Mouse (Mus musculus) T-helper 2 cell (primary cell): Measurements from ENCODE around the gene Mtif3.

ENCODE experiments used
- in situ Hi-C: fragments of 300-600 bp; cut with MboI, MseI; formaldehyde crosslinking; loops from one replicate; pipeline ENCODE4 v1.15.1; 2025; ENCODE audit warnings: high pct_unique_total_duplicates

The Mtif3 gene

DNA sequence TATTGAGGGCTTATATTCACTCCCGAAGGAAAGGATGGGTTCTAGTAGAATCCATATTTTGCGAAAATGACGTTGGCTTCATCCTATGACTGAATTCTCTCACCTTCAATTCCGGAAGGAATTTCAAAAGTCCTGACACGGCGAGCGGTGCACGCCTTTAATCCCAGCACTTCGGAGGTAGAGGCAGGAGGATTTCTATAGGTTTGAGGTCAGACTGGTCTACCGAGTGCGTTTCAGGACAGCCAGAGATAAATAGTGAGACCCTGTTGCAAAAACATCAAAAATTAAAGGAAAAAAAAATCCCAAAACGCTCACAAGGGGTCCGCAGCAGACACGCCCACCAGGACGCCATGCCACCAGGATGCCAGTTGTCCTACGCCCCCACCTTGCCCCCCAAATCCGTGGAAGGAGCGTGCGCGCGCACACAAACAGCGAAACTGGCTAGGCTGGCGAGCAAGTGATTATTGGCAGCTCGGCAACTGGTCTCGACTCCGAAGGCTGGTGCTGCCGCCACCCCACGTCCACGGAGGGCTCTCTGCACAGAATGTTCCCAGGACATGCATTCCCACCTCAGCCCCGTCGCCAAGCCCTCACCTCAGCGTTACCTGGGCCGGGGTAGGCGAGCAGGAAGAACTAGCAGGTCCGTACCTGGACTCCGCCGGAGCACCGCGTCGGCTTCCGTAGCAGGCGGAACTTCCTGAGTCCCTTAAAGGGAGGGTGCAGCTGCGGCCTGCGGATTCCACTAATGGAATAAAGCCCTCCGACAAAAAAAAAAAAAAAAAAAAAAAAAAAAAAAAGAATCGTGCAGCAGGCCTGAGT lies at the start of gene Mtif3:
Mtif3 (minus strand) TSS at position 683 of the 819 bp plus-strand sequence.
- in situ Hi-C loops = loop anchor here (10.0 kb wide), 1 partner anchor 121 kb away; no protein-coding TSS in a partner anchor

- in situ Hi-C loops = no loop called here
Observed at GRCm38 (mm10) chr5:147011333-147011732, 47.7 kb upstream of the Mtif3 start.

- in situ Hi-C loops = no loop called here
Observed at GRCm38 (mm10) chr5:147003303-147003702, 39.7 kb upstream of the Mtif3 start.

GRCm38 (mm10) chr5:147001312-147001711 lies 37.7 kb upstream of the Mtif3 start:
- in situ Hi-C loops = no loop called here

DNA sequence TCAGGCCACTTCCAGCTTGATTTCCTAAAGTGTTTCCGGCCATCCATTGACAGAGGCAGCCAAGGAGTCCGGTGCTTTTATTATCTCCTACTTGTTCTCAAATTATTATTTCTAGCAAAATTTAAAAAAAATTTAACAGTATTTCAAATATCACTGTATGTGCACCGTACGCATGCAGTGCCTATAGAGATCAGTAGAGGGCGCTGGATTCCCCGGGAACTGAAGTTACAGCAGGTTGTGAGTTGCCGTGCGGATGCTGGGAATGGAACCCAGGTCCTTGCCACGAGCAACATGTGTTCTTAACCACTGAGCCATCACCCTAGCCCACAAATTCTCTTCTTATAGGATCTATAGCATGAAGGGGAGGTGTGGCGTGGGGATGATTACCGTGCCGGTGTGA lies 35.2 kb upstream of the Mtif3 start:
- in situ Hi-C loops = no loop called here

DNA sequence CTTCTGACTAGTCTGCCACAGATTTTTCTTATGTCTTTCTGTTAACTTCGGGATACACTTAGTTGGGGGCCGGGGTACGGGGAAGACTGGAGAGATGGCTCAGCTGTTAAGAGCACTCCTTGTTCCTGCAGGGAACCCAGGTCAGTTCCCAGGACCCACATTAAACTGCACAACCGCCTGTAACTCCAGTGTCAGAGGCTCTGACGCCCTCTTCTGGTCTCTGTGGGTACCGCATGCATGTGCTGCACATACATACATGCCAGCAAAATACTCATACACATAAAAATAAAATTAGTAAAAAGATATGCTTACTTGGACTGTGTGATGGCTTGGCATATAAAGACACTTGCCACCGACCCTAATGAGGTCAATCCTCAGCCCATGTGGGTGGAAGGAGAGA lies 33.2 kb upstream of the Mtif3 start:
- in situ Hi-C loops = no loop called here

- in situ Hi-C loops = no loop called here
Observed at GRCm38 (mm10) chr5:146994973-146995372, 31.4 kb upstream of the Mtif3 start.

DNA sequence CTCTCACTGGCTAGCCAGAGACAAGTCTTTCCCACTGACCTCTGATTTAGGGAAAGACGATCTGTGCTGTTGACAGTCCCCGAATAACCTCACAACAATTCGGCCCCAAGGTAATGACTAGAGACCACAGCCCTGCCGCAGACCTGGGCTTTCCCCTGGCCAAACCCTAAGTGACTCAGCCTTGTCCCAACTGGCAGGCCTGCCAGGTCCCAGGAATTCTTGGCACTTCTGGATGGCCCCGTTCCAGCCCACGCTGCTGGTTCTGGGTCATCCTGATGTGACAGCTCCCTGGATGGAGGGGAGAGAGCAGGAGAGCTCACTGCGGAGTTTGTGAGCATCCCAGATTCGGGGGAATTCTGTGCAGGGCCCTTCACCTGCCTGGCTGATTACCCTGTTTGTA lies 29.9 kb upstream of the Mtif3 start:
- in situ Hi-C loops = no loop called here

- in situ Hi-C loops = loop anchor here (10.0 kb wide), 2 partner anchors 246 to 604 kb away; partner anchors contain the start of gene Wasf3
Observed at GRCm38 (mm10) chr5:146989051-146989450, 25.5 kb upstream of the Mtif3 start.

- in situ Hi-C loops = loop anchor here (10.0 kb wide), 2 partner anchors 247 to 603 kb away; partner anchors contain the start of gene Wasf3
Observed at GRCm38 (mm10) chr5:146987588-146987987, 24.0 kb upstream of the Mtif3 start.

DNA sequence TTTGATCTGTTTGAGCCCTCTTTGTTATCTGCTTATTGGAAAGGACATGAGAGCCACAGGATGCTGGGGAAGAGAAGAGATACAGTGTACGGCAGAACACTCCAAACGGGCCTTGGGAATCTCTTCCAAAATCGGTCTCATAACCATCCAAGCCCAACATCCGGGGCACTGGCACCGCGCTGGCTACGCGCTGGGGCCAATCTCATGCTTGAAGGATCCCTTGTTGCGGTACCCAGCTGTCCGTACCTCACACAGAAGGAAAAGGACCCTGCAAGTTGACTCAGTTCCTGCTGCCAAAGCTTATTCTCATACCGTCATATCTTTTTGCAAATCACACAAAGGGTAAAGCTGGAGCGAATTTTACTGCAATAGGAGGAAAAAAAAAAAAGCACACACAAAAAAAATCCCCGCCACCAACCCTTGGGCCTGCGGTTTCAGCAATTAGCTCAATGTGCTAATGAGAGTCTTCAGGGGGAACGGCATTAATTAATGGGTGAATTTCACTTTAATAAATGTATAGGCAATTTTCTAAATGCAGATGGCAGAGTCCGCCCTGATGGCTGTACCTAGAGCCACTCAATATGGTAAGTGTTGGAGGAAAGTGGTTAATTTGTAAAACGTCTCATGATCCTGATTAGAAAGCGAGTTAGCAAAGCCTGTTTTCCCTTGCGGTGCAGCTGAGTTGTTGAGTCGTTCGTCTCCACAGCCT lies 22.3 kb upstream of the Mtif3 start:
- in situ Hi-C loops = loop anchor here (10.0 kb wide), 2 partner anchors 249 to 601 kb away; partner anchors contain the start of gene Wasf3

DNA sequence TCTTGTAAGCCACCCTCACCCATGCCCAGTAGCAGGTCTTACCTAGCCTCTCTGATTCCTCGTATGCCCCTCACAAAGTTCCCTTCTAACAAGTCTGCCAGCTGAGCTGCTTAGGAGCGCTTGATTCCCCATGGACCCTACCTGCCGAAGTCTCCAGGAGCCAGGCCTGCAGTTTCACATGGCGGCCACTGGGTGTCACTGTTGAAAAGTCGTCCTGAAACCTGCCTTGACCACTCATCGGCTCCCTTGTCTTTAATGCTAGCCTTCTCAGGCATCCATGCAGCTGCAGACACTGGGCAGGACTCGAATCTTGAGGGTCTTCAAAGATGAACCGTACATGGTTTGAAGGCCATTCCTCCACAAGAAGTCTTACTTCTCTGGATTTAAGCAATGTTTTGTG lies 19.6 kb upstream of the Mtif3 start:
- in situ Hi-C loops = loop anchor here (10.0 kb wide), 2 partner anchors 252 to 598 kb away; partner anchors contain the start of gene Wasf3

DNA sequence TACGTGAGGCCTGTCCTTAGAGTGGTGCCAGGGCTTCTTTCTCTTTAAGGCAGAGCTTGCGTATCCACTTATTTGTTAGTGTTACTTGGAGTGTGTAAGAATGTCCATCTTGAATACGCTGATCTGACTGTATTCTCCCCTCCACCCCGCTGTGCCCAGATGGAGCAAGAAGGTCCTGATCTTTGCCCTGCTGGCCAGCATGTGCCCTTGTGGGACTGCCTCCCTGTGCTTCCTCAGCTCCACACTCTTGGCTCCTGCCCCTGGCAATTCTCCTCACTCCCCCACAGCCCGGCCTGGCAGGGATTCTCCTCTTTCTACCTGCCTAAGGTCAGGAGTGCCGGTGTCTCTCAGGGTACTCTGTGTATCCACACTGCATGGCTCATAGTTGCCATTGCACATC lies 17.8 kb upstream of the Mtif3 start:
- in situ Hi-C loops = loop anchor here (10.0 kb wide), 2 partner anchors 253 to 597 kb away; partner anchors contain the start of gene Wasf3

- in situ Hi-C loops = no loop called here
Observed at GRCm38 (mm10) chr5:146974781-146975123, 11.2 kb upstream of the Mtif3 start.

DNA sequence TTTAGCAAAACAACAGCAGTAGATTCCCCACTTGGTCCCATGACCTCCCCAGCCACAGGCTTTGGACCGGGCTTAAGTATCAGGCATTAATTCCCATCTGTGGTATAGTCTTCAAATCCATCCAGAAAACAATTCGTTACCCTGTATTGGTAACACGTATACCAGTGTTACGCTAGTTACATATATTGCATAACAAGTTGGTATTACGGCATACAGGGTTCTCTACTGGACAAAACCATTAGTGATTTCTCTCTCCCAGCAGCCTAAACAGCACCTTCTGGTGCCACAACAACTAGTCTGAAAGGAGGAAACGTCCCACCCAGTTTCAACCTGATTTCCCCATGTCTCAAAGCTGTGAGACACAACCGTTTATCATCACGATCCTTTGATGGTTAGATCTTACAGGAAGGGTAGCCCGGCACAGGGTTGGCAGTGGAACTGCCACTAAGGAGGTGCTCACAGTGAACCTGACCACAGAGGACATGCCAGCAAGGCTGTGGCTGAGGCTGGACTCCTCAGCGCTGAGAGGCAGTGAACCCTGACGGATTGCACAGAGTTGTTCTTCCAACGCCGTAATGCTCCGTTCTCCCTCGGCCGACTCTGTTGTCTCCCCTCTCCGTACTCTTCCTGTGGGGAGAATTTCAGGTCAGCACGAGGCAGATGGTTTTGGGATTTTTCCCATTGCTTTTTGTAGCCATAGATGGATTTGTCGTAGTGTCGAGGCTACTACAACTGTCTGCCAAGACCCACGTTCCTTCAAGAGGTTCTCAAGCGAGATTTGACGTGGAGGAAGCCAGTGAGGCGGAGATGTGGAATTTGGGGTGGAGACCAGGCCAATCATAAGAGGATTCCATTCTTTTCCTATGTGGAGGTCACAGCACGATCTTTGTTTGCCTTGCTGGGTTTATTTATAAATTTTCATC lies 10.5 kb upstream of the Mtif3 start:
- in situ Hi-C loops = no loop called here

DNA sequence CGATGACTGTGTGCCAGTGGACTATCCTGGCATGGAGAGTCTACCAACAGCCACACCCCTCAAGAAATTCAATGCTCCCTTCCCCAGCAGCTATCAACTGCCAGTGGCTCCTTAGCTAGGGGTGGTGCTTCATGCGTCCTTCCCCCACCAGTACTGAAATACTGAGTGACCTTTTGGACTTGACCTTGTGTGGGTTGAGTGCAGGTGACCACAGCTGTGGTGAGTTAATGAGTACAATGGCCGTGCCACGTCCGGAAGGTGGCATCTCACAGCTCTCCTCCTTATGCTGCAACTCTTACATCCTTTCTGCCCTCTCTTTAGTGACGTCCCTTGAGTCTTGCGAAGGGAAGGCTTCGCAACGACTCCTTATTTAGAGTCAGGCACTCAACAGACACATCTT lies 9.8 kb upstream of the Mtif3 start:
- in situ Hi-C loops = no loop called here

GRCm38 (mm10) chr5:146971776-146972561 lies 8.4 kb upstream of the Mtif3 start:
- in situ Hi-C loops = no loop called here

GRCm38 (mm10) chr5:146968695-146969393 lies 5.2 kb upstream of the Mtif3 start:
- in situ Hi-C loops = loop anchor here (10.0 kb wide), 1 partner anchor 116 kb away; no protein-coding TSS in a partner anchor

DNA sequence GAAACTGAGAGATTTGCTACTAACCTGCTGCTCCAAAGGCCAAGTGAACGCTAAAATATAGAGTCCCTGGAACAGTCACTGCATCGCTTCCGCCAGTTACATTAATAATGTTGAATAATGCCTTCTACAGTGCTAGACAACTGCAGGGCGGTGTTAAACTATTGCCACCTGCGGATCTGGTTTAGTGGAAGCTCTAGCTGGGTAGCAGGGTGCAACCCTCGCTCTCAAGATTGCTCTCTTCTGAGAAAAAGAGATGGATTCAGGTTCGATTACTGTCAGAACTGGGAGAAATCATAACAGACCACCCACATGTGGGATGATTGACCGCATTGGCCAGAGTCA lies 308 bp upstream of the Mtif3 start:
- in situ Hi-C loops = loop anchor here (10.0 kb wide), 1 partner anchor 121 kb away; no protein-coding TSS in a partner anchor

DNA sequence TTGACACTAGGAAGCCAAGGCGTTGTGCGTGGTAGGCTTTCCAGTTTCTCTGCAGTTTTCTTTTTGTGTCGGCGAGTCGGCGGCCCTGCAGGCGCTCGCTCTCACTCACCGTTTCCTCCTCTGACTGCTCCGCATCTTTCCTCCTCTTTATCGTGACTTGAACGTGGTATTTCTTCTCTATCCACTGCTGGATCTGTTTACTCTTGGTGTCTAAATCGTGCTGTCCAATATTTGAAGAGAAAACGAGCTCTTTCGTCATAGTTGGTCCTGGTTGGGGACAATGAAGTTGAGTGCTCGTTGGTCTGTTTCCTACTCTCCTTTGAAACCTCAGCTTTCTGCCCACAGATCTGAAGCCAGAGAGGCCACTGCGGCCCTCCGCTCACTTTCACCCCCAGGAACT lies 6.9 kb downstream of the Mtif3 start:
- in situ Hi-C loops = no loop called here
